Mouse (Mus musculus) cerebellum, adult 9-10 months (tissue): ENCODE measurements around the gene Emsy.
A peak's percentile ranks its signal among the peaks of the same experiment; 100 is the strongest.

ENCODE experiments used
- DNase-seq: peaks from one replicate; pipeline ENCODE4 v3.0.0; 2022

The Emsy gene

DNA sequence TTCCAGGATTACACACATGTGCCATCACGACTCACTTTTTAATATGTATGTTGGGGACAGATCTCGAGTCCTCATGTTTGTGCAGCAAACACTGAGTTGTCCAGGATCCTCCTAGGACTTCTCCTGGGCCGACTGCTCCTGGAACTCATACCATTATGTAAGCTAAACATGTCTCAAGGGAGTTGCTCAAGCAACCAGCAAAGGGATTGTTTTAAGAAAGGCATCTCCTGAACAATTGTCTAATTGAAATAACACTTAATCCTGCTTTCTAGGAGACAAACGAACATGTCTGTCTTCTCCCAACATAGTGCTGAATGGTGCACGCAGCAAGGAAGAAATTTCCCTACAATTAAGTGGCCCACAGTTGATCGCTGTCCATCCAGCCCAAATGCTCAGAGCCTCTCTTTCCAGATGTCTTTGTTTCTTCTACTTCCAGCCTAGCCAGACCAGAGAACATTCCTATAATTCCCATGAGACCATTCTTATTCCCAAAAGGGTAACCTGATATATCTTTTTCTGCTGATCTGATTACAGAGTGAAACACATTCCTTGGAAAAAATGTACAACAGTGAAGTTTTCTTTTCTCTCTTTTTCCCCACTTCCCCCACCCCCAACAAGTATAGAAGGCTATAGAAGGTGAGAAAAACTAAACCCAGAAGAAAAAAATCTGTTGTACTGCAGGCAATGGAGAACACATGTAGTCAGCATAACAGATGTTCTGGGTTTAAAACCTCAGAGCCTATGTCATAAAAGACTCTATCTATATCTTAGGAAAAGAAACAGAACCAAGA lies 11.6 kb upstream of the Emsy start:
- DNase-seq: no peak

DNA sequence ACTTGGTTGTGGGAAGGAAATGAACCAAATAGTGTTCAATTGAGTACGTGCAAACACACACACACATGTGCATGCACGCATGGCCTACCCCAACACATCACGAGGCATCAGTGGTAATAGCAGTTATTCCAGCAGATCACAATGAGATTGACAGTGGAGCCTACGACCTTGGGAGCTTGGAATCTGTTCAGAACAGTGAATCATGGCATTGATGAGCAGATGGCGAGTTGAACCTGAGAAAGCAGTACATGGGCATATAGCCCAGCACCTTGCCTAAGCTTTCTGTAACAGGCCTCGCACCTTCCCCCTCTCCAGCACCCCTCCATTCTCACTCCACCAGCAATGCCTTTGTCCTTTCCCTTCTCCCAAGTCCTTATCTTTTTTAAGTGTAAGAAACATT lies 9.1 kb upstream of the Emsy start:
- DNase-seq: no peak

DNA sequence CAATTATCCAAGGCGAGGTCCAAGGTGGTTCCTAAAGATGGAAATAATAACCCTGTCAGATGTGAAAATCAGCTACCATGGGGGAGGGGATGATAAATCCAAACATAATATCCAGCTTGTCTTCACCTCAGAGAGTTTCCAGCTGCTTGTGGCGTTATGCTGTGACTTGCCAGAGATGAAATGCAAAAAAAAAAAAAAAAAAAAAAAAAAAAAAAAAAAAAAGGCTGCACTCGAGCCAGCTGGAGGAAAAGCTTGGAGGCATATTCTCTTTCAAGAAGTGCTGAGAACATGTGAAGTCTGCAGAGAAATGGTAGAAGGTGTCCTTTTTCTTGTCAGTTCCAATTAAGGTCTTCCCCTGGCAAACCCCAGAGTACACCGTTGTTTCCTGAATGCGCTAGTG lies 8.6 kb upstream of the Emsy start:
- no peak for DNase-seq

DNA sequence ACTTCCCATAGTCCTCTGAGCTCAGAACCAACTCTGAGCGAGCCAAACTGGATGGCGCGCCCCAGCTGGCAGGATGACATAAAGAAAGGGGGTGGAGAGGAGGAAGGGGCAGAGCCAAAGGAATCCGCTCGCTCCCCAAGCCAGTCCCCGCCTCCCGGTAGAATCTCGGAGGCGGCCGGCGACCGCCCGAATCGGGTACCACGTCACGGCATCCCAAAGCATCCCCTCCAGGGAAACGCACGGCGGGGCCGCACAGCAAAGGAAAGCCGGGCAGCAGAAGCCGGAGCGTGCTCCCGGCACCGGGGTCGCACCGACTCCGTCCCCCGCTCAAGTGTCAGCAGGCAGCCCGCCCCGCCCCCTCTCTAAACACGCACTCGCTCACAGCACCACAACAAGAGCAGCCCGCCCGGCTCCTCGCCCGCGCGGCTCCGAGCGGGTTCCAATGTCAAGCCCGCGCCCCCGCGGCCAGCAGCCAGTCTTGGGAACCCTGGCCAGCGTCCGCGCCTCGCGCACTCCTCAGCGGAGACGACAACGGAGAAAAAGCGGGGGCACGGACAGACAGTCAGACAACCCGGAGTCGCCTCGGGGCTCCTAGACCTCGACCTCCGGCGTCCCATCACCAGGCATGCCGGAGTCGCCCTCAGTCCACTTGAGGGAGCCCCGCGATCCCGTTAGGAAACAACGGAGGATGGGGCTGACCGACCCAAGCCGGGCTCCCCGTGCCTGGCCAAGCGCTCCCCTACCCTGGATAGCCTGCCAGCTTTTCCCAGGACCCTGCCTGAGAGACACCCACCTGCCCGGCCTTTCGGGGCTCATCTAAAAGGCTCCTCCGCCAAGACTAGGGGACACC lies 677 bp downstream of the Emsy start:
- DNase-seq: peak; percentile 78

DNA sequence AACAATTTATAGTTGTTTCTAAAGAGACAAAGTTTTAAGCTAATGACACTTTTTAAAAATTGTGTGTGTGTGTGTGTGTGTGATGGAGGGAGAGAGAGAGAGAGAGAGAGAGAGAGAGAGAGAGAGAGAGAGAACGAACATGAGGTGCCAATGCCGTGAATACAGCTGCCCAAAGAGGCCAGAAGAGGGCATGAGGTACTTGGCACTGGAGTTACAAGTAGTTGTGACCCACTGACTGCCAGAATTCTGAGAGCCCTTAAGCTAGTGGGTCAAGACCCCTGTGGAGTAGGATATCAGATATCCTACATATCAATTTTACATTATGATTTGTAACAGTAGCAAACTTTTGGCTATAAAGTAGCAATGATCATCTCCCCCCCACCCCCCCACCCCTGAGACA lies 4.9 kb downstream of the Emsy start:
- no peak for DNase-seq

DNA sequence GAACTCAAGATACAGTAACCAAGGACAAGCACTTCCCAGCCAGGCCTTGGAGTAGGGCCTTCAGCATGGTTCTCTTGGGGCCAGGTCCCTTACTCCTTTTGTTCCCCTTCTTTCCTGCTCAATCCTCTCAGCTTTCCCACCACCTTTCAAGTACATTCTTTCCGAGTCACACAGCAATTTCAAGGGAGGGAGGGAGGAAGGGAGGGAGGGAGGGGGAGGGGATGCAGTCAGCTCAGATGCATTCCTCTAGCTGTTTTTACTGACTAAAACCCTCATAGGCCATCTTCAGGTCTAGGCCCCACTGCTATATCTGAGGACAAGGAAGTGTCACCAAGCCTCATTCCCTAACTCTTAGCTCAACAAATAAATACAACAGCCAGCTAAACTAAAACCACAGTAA lies 12.3 kb downstream of the Emsy start:
- DNase-seq: no peak

DNA sequence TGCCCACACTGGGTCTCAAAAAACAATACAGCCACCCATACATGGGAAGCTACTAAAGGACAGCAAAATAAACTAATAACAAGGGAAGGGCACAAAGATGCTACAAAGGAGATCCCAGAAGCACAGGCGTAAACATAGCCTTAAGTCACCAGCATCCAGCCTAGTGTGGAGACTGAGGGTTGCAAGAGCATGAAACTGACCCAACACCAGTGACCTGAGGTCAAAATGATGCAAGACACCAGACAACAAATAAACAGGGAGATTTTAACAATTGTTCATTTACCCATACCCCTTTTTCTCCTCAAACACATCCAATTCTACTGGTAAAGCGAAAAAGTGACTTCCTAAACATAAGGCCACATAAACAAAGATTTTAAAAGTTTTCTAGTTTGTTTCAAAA lies 20.0 kb downstream of the Emsy start:
- no peak for DNase-seq

DNA sequence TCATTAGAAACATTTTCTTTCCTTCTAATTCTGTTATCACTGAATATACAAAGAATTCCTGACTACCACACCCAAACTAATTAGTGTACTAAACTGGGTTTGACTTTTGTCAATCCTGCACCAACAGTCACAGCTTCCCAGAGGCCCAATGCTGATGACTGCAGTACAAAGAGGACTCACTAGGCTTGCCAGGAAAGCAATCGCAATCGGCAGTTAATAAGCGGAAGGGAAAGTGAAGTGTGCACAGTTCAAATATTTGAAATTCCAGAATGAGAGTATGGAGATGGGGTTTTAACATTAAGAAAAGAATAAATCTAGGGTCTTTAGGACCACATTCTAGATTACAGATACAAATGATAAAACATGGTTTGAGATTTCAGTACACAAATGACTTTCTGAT lies 23.6 kb downstream of the Emsy start:
- DNase-seq: no peak

DNA sequence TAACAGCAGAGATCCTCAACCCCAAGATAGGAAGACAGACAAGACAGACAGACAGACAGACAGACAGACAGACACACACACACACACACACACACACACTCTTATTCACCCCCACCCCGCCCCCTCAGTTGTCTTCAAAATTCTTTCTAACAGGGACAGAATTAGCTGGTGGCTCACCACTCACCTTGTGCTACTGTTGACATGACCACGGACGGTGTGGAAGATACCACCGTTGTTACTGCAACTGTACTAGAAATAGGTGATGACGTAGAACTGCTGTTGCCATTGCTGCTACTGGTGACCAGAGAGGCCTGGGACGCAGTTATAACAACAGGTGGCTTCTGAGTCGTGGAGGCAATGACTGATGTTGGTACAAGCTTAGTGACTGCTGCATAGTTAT lies 26.6 kb downstream of the Emsy start:
- no peak for DNase-seq

DNA sequence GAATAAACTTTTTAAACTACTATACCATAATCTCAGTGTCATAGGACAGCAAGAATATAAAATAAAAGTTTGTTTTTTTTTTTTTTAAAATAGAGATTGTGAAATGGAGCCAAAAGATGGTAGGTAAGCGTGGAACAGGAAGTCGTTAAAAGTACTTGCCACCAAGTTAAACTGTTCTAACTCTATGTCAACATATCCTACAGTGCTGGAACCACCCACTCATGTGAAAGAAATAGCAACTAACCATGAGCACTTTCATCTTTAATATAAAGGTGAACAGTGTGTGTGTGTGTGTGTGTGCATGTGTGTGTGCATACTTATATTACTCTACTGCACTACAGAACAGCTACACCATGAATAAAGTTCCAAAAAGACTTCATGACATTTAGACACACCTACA lies 38.8 kb downstream of the Emsy start:
- no peak for DNase-seq

DNA sequence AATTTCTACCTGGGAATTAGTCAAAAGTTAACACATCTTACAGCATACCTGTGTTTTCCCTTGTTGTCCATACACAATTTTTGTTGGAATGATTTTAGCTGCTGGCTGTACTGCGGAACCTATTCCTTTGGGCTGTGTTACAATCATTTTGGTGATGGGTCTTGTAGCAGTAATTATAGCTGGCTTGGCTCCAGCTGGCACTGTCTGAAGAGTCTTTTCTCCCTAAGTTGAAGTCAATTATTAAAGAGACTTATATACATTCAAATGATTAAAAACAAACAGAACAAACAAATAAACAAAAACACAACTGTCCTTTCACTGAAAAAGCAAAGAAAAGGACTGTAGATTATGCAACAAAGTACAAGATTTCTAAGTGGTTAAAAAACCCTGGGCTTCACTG lies 43.6 kb downstream of the Emsy start:
- no peak for DNase-seq

DNA sequence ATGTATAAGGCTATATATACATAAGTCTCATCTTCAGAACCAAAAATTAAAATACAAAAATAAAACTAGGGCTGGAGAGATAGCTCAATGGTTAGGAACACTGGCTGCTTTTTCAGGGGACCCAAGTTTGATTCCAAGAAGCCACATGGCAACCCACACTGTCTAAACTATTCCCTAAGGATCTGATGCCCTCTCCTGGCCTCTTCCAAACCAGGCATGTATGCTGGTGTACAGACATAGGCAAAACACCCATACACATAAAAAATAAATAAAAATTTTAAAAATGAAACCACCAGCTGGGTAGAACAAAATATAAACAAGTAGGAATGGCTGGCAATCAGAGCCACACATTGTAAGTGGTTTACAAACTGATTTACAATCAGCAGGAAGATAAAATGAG lies 48.1 kb downstream of the Emsy start:
- DNase-seq: no peak

DNA sequence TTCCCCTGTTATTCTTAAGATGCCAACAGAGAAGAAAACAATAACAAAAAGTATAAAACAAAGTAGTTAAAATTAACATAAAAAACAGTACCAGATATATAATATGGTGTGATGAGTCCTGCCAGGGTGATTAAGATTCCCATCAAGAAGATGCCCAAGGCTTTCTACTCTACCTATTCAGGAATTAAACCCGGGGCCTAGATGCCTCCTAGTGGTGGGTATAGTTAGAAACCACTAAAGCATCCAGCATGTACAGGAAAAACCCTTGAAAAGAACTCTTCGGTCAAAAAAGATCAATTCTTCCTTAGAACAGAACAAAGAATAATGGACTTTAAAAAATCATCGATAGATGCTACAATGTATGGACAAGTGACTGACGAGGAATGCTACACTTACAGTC lies 49.4 kb downstream of the Emsy start:
- peak; percentile 46 for DNase-seq

DNA sequence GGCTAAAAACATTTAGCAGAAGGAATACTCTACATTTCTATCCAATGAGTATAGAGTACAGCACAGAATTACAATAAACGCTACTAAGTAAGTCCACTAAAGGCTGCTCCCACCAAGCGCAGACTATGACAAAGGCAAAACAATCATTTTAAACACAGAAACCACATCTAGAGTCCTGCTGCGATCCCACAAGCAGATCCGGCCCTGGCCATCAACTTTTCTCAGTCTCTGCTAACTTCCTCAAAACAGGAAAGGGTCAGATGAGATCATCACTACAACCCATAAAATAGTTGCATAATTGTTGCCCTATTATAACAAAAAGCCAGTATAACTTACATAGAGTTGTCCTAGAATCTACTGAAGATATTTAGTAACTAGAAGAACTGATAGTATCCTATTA lies 54.9 kb downstream of the Emsy start:
- DNase-seq: no peak

DNA sequence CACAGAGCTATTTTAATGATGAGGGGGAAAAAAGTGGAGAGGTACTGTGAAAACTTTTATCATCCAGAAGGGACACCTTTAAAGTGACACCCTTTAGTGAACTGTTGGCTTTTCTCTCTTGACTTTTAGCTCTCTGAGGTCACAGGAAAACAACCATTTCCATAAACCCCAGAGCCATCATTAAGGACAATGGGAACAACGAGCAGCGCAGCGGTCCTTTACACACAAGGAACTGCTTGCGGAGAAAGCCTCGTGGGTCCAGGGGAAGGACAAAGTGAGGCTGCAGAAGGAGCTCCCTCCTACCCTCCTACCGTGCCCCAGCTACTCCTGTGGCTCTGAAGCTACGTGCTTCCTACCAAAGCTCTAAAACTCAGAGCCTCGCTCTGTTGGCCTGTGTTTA lies 59.2 kb downstream of the Emsy start:
- no peak for DNase-seq

DNA sequence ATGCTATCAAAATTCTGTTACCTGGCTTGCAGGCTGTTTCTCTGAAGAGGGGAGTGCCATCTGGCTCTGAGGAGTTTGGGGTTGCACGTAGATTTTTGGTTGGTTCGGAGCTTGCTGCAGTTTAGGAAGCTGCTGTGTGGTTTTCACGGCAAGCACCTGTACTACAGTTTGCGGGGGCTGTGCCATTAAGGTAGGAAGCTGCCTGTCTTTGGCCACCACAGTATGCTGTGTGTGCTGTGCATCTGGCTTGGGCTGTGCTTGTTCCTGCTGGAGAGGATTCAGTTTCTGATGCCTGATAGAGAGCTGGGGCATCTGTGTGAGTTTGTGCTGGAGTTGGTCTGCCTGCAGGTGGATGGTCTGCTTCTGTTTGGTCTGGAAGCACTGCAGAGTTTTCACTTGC lies 61.9 kb downstream of the Emsy start:
- no peak for DNase-seq

DNA sequence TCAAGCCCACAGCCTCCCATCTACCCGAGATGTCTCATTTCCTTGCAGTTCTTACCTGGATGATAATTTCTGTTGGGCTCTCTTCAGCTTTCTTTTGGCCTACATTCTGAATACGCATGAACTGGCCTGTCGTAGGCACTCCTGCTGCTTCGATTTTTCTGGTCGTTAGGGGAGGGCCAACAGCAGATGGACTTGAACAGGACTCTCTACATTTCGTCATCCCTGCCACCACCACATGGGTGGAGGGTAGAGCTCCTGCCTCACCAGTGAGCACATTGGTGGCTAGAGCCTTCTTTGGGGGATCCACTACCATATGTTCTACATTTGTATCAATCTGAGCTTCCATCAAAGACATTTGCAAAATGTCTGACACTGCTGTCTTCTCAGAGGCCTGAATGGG lies 63.3 kb downstream of the Emsy start:
- peak; percentile 53 for DNase-seq

DNA sequence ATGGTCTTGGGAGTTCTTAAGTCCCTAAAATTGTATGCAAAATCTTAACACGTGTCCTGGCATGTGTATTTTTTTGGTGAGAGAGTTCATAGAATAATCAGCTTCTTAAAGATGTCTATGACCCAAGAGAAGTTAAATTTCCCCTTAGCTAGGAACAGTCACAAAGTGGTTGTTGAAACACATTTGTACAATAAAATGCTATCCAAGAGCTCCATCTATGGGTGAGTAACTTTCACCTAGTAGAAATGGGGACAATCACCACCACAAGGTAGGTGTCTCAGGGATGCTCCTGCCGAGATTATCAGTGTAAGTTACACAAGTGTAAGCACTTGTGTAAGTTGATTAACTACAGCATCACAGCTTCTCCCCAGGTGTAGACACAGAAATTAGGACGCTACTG lies 67.6 kb downstream of the Emsy start:
- DNase-seq: peak; percentile 22

DNA sequence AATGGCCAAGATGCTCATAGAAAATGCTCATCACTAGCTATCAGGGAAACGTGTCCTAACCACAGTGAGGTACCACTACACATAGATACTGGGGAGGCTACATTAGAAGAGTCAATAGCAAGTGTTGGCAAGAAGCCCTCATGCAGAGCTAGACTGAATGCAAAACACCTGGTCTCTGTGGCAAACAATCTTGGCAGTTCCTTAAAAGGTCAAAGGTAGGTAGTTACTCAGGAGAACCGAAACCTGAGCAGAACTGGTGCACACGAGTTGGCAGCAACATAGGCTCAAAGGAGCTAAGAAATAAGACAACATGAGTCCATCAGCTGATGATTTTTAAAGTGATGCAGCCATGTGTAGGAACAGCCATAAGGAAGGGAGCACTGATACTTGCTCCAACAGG lies 70.3 kb downstream of the Emsy start:
- DNase-seq: no peak

DNA sequence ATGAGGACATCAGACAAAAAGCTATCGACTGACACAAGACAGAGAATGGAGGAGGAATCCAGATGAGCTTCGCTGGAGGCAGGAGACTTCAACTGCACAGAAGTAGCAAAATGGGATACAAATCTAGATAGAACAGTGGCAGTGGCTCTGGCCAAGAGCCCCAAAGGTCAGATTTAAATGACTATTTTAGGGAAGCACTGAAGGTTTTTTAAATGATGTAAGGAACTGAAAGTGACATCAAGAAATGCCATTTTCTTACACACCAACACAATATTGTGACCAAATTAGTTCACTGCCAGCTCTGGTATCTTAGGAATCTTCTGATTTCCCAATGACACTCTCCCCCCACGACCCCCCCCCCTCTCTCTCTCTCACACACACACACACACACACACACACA lies 72.0 kb downstream of the Emsy start:
- no peak for DNase-seq

DNA sequence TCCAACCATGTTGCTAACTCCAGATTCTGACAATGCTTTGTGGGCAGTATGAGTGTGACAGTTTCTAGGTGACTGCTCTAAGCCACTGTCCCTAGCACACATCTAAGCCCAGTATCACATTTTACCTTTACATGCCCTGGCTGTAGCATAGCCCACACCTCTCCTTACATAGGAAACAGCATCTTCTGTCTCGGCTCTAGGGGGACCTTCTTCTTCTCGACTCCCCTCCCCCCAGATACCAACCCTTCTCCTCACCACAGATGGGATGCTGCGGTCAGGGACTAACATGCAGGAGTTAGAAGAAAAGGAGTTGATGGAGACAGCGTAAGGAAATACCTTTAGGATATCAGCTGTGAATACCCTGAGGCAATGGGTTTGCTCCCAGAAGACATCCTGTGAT lies 75.3 kb downstream of the Emsy start:
- no peak for DNase-seq

DNA sequence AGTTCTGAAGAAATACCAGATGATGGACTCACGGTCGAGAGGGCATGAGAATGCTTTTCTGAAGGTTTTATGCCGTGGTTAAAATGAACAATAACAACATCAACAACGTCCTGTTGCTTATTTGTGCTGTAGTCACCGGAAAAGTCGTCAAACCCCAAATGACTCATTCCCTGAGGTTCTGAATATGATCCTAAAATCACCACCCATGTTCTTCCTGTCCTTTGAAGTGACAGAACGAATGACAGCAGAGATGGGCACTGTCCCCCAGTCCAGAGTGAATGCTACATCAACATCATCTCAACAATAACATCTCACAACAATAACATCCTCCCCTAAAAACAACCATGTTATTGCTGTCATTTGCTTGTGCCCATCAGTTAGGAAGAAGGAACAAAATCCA lies 76.1 kb downstream of the Emsy start:
- DNase-seq: no peak

DNA sequence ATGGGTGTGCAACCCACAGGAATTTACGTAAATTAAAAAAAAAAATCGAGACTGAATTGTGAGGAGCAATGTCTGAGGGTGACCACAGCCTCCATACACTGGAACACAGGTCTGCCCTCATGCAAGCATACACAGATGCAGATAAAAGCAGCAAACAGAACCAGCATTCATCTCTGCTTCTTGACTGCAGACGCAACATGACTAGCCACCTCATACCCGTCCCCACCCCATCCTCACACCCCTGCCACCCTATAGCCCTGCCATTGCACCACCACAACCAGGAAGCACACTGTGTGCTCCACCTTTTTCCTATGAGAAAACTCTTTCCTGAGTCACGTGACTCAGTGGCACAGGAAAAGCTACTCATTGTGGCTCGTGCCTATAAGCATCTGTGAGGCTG lies 76.9 kb downstream of the Emsy start:
- no peak for DNase-seq

DNA sequence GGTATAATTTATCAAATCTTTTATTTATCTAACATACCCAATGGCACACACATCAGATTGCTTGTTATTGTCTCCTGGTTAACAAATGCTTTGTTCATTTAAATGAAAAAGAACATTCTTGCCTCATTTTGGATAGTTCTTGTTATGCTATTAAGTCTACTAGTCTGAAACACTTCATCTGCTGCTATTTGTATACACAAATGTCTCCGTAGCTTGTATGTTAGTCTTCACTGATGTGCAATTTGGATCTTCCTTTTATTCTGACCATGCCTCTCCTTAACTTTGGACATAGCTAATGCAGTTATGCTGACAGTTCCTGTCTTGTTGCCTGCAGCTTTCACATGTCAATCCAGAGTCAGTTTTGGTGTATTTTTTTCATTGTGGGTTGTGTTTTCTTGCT lies 79.1 kb downstream of the Emsy start:
- DNase-seq: no peak
